Mouse (Mus musculus) kidney, postnatal 0 days (tissue): ENCODE measurements at regions not wholly inside any gene's neighbourhood (a gene's known extent, or its start where the extent isn't known, plus 50 kb on each side); places are given as distances from the start of the nearest gene placed in this dataset.
A peak's percentile ranks its signal among the peaks of the same experiment; 100 is the strongest.

Experiments used
- ATAC-seq: fragments of 200-750 bp; cut with Nextera tagmentation; replicated peaks from 2 replicates; pipeline ENCODE4 v1.8.0; 2017; ENCODE audit warnings: low read depth, moderate number of reproducible peaks, moderate TSS enrichment, moderate library complexity; ENCODE audit not compliant: low FRiP score
- DNase-seq: peaks from one replicate; pipeline ENCODE4 v3.0.0-alpha.2; 2016; ENCODE audit warnings: low spot score
- H3K27ac ChIP-seq: fragments of 300-500 bp; sonication (generic); 2 replicates; pipeline ENCODE4 v1.5.1; 2014; ENCODE audit warnings: mild to moderate bottlenecking
- H3K27me3 ChIP-seq: fragments of 300-500 bp; sonication (generic); 2 replicates; pipeline ENCODE4 v1.6.1; 2014; ENCODE audit warnings: low read length, mixed read lengths; ENCODE audit not compliant: insufficient read depth
- H3K36me3 ChIP-seq: fragments of 300-500 bp; sonication (generic); 2 replicates; pipeline ENCODE4 v1.6.1; 2014; ENCODE audit warnings: low read length, mixed read lengths; ENCODE audit not compliant: insufficient read depth
- H3K4me1 ChIP-seq: fragments of 300-500 bp; sonication (generic); replicated peaks from 2 replicates; pipeline ENCODE4 v1.6.1; 2014; ENCODE audit warnings: antibody characterized with exemption, low read length, mixed read lengths; ENCODE audit not compliant: insufficient read depth
- H3K4me2 ChIP-seq: fragments of 300-500 bp; sonication (generic); 2 replicates; pipeline ENCODE4 v1.6.1; 2014; ENCODE audit warnings: mild to moderate bottlenecking, low read length, moderate library complexity, mixed read lengths
- H3K4me3 ChIP-seq: fragments of 300-500 bp; sonication (generic); replicated peaks from 2 replicates; pipeline ENCODE4 v1.5.1; 2014; ENCODE audit warnings: low read depth, low read length
- H3K9ac ChIP-seq: fragments of 300-500 bp; sonication (generic); 2 replicates; pipeline ENCODE4 v1.6.1; 2014; ENCODE audit warnings: low read depth, low read length
- H3K9me3 ChIP-seq: fragments of 300-500 bp; sonication (generic); replicated peaks from 2 replicates; pipeline ENCODE4 v1.6.1; 2016; ENCODE audit warnings: low read length, inconsistent platforms, mixed read lengths
- CTCF ChIP-seq: IDR thresholded peaks from 2 replicates; pipeline ENCODE4 v1.5.1; 2016; ENCODE audit warnings: antibody characterized with exemption, low read depth, mild to moderate bottlenecking, moderate library complexity
- WGBS: fragments of 180-500 bp; shearing (Covaris S2); extraction: QIAGEN DNeasy Blood & Tissue Kit; methylation state at CpG from one replicate; pipeline ENCODE4 v1.1.7; 2014; 5-methylcytosine and 5-hydroxymethylcytosine counted together

DNA sequence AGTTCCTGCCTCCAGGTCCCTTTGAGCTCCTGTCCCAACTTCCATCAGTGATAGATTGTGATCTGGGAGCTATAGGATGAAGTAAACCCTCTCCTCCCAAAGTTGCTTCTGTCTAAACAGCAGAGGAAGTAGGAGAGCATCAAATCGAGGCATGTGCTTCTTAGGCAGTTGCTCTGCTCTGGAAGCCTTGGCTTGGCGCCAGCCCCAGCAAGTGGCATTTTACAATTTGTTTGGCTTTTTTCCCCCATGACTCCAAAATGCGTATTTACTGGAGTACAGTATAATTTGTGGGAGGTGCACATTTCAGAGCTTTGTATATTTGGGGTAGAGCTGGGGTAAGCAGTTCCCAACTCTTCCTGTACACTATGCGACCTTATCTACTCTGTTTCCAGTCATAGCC is 88.2 kb upstream of the Sorcs3 start:
- no peak for ATAC-seq
- WGBS: 66% methylated on average over 4 of the region's 4 CpGs
- H3K4me3 ChIP-seq: no peak overlapping the region
- no peak overlapping the region for H3K4me2 ChIP-seq
- no peaks in the 10 kb centered on the region for H3K36me3 ChIP-seq
- H3K27me3 ChIP-seq: no peaks in the 10 kb centered on the region
- no peak for DNase-seq
- H3K9me3 ChIP-seq: no peaks in the 10 kb centered on the region
- no peak for TF ChIP-seq CTCF
- H3K4me1 ChIP-seq: no peaks in the 10 kb centered on the region
- H3K27ac ChIP-seq: no peak overlapping the region
- H3K9ac ChIP-seq: no peak overlapping the region

DNA sequence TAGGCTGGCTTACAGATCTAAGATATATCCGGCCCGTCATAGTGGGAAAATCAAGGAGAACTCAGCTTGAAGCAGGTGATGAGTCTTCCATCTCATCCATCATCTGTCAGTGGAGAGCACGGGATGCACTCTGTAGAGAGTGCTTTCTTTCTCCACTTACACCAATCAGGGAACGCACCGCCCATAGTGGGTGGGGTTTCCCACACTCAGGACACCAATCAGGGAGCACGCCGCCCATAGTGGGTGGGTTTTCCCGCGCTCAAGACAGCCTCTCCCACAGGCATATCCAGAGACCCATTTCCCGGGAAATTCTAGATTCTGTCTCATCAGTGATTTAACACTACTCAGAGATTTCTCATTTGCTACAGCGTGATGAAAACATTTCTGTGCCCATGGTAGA is 83.5 kb upstream of the Sorcs3 start:
- Histone ChIP-seq H3K4me1 (no peaks in the 10 kb centered on the region), H3K27ac (no peak overlapping the region), H3K9me3 (no peaks in the 10 kb centered on the region), H3K27me3 (no peaks in the 10 kb centered on the region), H3K36me3 (no peaks in the 10 kb centered on the region), H3K4me2 (no peak overlapping the region), H3K9ac (no peak overlapping the region), H3K4me3 (no peak overlapping the region)
- WGBS: 83% methylated on average over 11 of the region's 11 CpGs
- DNase-seq: no peak
- no peak for TF ChIP-seq CTCF
- no peak for ATAC-seq

DNA sequence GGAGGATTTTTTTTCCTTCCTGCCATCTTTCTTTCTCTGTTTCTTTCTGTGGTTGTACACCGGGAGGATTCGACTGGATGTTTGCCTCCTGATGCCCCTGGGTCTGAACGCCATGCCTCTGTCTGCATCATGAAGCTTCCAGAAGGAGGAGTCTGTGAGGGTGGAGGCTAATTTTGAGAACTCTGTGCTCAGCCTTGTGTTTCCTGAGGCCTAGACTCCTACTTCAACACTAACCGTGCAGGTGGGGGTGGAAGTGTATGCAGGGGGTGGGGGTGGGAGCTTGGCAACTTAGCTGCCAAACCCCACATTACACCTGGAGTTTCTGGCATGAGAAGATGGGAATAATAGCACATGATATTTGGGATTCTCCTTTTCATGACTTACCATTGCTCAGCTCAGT is 82.0 kb upstream of the Sorcs3 start:
- Histone ChIP-seq H3K4me1 (no peaks in the 10 kb centered on the region), H3K4me2 (no peak overlapping the region), H3K4me3 (no peak overlapping the region), H3K27me3 (no peaks in the 10 kb centered on the region), H3K9me3 (no peaks in the 10 kb centered on the region), H3K9ac (no peak overlapping the region), H3K36me3 (no peaks in the 10 kb centered on the region), H3K27ac (no peak overlapping the region)
- no peak for TF ChIP-seq CTCF
- no peak for ATAC-seq
- 76% methylated on average over 4 of the region's 4 CpGs for WGBS
- no peak for DNase-seq

DNA sequence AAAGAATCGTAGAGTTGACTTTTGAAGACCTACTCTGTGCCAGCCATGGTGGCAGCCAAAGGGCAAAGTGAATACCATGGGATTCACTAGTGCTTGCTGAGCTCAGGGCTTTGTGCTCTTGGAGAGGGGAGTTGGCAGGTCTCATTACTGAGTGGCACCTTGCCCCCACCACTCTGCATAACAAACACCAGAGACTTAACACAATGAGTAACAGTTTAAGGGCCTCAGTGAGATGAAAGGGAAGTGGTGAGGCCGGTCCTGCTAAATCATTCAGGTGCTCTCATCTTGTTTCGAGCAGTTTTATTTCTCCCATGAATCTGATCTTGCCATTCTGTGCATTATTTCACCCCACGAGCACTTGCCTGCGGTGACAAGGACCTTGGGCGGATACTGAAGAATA is 80.1 kb upstream of the Sorcs3 start:
- Histone ChIP-seq H3K27ac (no peak overlapping the region), H3K27me3 (no peaks in the 10 kb centered on the region), H3K4me2 (no peak overlapping the region), H3K9ac (no peak overlapping the region), H3K4me3 (no peak overlapping the region), H3K9me3 (no peaks in the 10 kb centered on the region), H3K4me1 (no peaks in the 10 kb centered on the region), H3K36me3 (no peaks in the 10 kb centered on the region)
- WGBS: 66% methylated on average over 6 of the region's 6 CpGs
- ATAC-seq (no peak), DNase-seq (no peak)
- TF ChIP-seq CTCF: no peak

DNA sequence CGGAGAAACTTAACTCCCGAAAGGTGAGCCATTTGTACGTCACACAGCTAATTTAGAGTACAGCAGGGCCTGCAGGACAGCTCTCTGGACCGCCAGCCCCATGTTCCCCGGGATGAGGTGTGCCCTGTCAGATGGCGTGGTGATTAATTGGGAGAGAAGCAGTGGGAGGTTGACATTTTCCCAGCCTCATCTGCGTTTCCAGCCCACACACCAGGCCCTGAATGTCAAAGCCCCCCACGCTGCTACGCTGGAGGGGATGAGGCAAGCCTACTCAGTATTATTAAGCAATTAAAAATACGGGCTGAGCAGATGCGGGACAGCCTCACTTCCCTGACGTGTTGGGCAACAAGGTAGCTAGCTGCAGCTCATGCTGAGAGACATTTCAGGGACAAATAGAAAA is 77.7 kb upstream of the Sorcs3 start:
- 26% methylated on average over 12 of the region's 12 CpGs for WGBS
- Histone ChIP-seq H3K9me3 (no peaks in the 10 kb centered on the region), H3K4me3 (no peak overlapping the region), H3K9ac (no peak overlapping the region), H3K27ac (no peak overlapping the region), H3K27me3 (no peaks in the 10 kb centered on the region), H3K4me2 (no peak overlapping the region), H3K36me3 (no peaks in the 10 kb centered on the region), H3K4me1 (no peaks in the 10 kb centered on the region)
- no peak for TF ChIP-seq CTCF
- DNase-seq (peak; percentile 17), ATAC-seq (no peak)

DNA sequence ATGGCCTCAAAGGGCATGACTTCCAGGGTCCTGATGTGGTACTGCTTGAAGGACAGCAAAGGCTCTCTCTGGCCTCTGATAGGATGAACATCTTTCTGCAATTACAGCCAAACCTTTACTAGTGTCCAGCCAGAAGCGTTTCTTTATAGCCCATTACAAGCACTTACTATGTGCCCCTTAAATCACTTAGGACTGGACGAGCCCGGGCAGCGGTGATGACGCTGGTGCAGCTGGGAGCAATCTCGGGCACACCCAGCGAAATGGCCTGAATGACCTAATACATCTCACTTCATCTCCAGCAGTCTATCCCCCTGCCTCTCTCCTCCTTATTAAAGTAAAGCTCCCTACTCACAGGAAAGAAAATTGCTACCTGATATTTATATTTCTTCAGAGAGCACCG is 69.6 kb upstream of the Sorcs3 start:
- DNase-seq: no peak
- WGBS: 28% methylated on average over 8 of the region's 8 CpGs
- no peak for TF ChIP-seq CTCF

DNA sequence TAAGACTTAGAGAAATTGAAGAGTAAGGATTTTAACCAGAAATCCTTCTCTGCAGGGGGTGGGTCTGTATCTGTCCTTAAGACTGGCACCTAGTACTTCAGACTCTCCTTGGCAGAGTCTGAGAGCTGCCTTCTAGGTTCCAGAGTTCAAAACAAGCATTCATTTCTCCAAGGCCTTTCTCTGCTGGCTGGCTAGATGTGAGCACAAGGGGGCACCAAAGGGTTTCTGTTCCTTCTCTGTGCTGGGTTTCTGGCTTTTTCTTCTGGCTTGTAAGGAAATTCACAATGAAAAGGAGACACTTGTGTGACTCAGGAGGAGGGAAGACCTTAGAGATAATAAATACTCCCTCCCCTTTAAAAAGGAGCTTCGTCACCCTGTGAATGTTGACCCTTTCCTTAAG is 61.7 kb upstream of the Sorcs3 start:
- H3K27ac ChIP-seq: no peak overlapping the region
- H3K9ac ChIP-seq: no peak overlapping the region
- H3K4me3 ChIP-seq: no peak overlapping the region
- no peaks in the 10 kb centered on the region for H3K36me3 ChIP-seq
- 13% methylated on average over 1 of the region's 1 CpGs for WGBS
- DNase-seq (peak; percentile 72), ATAC-seq (no peak)
- H3K9me3 ChIP-seq: no peaks in the 10 kb centered on the region
- no peaks in the 10 kb centered on the region for H3K4me1 ChIP-seq
- peak; percentile 81 for TF ChIP-seq CTCF
- H3K27me3 ChIP-seq: no peaks in the 10 kb centered on the region
- H3K4me2 ChIP-seq: no peak overlapping the region

More for the DNA sequence above, 69.6 kb upstream of the Sorcs3 start:
- no peak overlapping the region for H3K4me2 ChIP-seq
- H3K27me3 ChIP-seq: no peaks in the 10 kb centered on the region
- no peak for ATAC-seq
- no peak overlapping the region for H3K27ac ChIP-seq
- H3K9me3 ChIP-seq: no peaks in the 10 kb centered on the region
- no peaks in the 10 kb centered on the region for H3K4me1 ChIP-seq
- no peak overlapping the region for H3K4me3 ChIP-seq
- no peaks in the 10 kb centered on the region for H3K36me3 ChIP-seq
- H3K9ac ChIP-seq: no peak overlapping the region
